Mouse (Mus musculus): ENCODE data around the gene Rnaseh2b. TPM values are rescaled to one million over a fixed set of nuclear protein-coding genes. Genes with fewer than 3 reads are reported as not detected.

Rnaseh2b gene
- total RNA-seq, 2 experiments from 2014 or later = 14.3 to 17.9 TPM

Other genes starting within 250 kb of the Rnaseh2b start
- gene Dleu7, start 458 bp downstream of the Rnaseh2b start, total RNA-seq (2021) = 1 to 10 TPM; 4.7 to 6.4 TPM
- gene Gucy1b2, start 163.7 kb downstream of the Rnaseh2b start, total RNA-seq (2021) = under 1 TPM; 0.39 to 0.64 TPM

All from layer of hippocampus, postnatal 14 days (tissue).